Mouse (Mus musculus): ENCODE data around the gene Fcer1g.

DNA sequence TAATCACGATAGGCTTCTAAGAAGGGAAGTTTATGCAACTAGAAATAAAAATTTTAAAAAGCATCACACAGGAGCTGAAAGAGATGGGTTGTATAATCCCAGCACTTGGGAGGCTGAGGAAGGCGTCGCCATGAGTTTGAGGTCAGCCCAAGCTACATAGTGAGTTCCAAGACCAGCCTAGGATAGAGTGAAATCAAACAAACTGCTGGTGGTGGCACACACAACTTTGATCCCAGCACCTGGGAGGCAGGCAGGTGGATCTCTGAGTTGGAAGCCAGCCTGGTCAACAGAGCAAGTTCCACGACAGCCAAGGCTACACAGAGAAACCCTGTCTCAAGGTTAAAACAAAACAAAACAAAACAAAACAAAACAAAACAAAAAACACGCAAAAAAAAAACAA, 1.8 kb downstream of the Fcer1g start:
- TF ChIP-seq POLR2A (IDR thresholded peaks at IDR 0.05; ENCODE audit: control insufficient read depth, extremely low read depth, insufficient read depth, low read length, poor library complexity) (no peak), CTCF (IDR thresholded peaks at IDR 0.05; ENCODE audit: borderline replicate concordance, control insufficient read depth, extremely low read depth, insufficient read depth, low read length, poor library complexity) (no peak)

Measured in thymus, adult 2 months (tissue).